In the genomic region with DNA sequence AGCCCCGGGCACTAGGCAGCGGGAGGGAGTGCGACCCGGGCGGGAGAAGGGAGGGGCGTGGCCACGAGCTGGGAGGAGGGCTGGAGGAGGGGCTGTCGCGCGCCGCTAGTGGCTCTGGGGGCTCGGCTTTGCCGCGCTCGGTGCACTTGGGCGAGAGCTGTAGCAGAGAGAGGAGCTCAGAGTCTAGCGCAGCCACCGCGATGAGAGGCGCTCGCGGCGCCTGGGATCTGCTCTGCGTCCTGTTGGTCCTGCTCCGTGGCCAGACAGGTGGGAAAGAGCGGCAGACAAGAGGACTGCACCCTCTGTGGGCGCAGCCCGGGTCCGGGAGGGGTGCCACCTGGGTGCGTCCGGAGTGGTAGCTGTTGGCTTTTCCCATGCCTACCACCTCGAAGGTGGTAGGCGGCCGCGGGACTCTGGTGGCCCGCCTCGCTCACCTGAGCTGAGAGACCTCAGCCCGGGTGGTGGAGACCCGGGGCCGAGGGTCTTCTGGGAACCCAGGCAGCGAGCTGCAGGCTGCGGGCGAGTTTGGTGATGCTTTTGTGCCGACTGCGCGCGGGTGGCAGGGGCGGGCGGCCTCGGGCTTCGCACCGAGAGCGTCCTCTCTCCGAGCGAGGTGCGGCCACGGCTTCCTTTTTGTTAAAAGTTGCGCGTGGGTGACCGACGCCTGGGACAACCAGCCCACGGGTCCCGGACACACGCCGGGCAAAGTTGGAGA, we compare ENCODE assay signal across 8 mouse cellular contexts. TPM values are rescaled to one million over a fixed set of nuclear protein-coding genes. Genes with fewer than 3 reads are reported as not detected.
DNase-seq lines count a peak whose midpoint lies in the region; ATAC-seq lines count a peak whose summit lies in the region.

TSS of gene Kit (plus strand) at position 65 of the 715 bp plus-strand sequence.

- WGBS in intestine, embryonic 15.5 days: under 1% methylated on average over 65 of the region's 65 CpGs

- DNase-seq in adrenal gland, adult 8-10 months: peak; percentile 41
- peak; percentile 92 for DNase-seq in embryo, embryonic 10.5 days (ENCODE audit: low spot score)
- DNase-seq in gastrocnemius, postnatal 4 days (ENCODE audit: low spot score in 2 of 2): peak; percentile 35 to 69
- peak; percentile 55 to 57 for DNase-seq in left cerebral cortex, postnatal 25 days (ENCODE audit: low spot score in 2 of 2)
- peak; percentile 76 for DNase-seq in right cerebral cortex, postnatal 4 days
- peak; percentile 86 for DNase-seq in yolk sac, embryonic 10.5 days (ENCODE audit: low spot score)

- H3K36me3 ChIP-seq in intestine, embryonic 15.5 days: no peaks in the 10 kb centered on the region

- peak within 1 kb of the TSS; percentile 59 for H3K4me3 ChIP-seq in intestine, embryonic 15.5 days (replicated peaks)

- peak within 1 kb of the TSS; percentile 51 for H3K27ac ChIP-seq in intestine, embryonic 15.5 days

- H3K4me2 ChIP-seq in intestine, embryonic 15.5 days (replicated peaks): peak within 1 kb of the TSS; percentile 97

- intact Hi-C loops in left cerebral cortex, postnatal 25 days (cut with DNase I): loop anchor here (5.0 to 10.0 kb wide), 2 partner anchors 277 to 360 kb away; no protein-coding TSS in a partner anchor

- H3K27me3 ChIP-seq in intestine, embryonic 15.5 days (replicated peaks): no peaks in the 10 kb centered on the region; the same call in 1 of the 2 replicates

- H3K9ac ChIP-seq in intestine, embryonic 15.5 days: peak within 1 kb of the TSS; percentile 55

- no peaks in the 10 kb centered on the region; the same call in 1 of the 2 replicates for H3K4me1 ChIP-seq in intestine, embryonic 15.5 days (replicated peaks)

- ATAC-seq in intestine, embryonic 15.5 days: peak; percentile 94
- peak; percentile 83 for ATAC-seq in megakaryocyte-erythroid progenitor cell, adult 5-6 weeks (replicated peaks; ENCODE audit: low FRiP score, low TSS enrichment, poor library complexity, severe bottlenecking)

- H3K9me3 ChIP-seq in intestine, embryonic 15.5 days: no peaks in the 10 kb centered on the region

RNA-seq across cellular contexts. Expression of gene Kit, which starts in this region (rescaled TPM):
- 1 to 10 TPM in 3 of 4 experiments, under 1 TPM in 1; 0.99 to 2.0 (median 1.5) TPM for total RNA-seq in adrenal gland, adult 8-10 months (2022)
- total RNA-seq in gastrocnemius, postnatal 4 days (2021): 10 to 100 TPM; 11.7 to 12.5 TPM
- 20.7 and 24.3 TPM in 2 replicates for polyA plus RNA-seq in intestine, embryonic 15.5 days (2015; fragmentation: Nextera tagmentation; extraction: Ambion mirVana)
- total RNA-seq in left cerebral cortex, postnatal 25 days (2021): 10 to 100 TPM; 31.3 to 32.1 TPM
- 238 and 240 TPM in 2 replicates for total RNA-seq in megakaryocyte-erythroid progenitor cell, adult 5-6 weeks (2014; fragmentation: Nextera tagmentation)
- 148 and 188 TPM in 2 replicates for total RNA-seq in megakaryocyte-erythroid progenitor cell, adult 5-6 weeks (2017)

Comparison
In these comparisons a context has a peak if more than half of its experiments do, and no peak if none do; other contexts are left out.
1. Peak in every context shown above with its lines: DNase-seq, ATAC-seq, H3K4me3 ChIP-seq and H3K27ac ChIP-seq.
2. RNA of gene Kit (total RNA-seq): 148 to 240 TPM in megakaryocyte-erythroid progenitor cell, adult 5-6 weeks; 31.3 to 32.1 TPM in left cerebral cortex, postnatal 25 days, 11.7 to 12.5 TPM in gastrocnemius, postnatal 4 days and 0.99 to 2.0 TPM in adrenal gland, adult 8-10 months; every median in the first group is over 4 times any median in the second.
3. DNase-seq: peak in every context shown above with its lines; median percentile 92 in embryo, embryonic 10.5 days; 86 in yolk sac, embryonic 10.5 days; 76 in right cerebral cortex, postnatal 4 days; 56 in left cerebral cortex, postnatal 25 days; 52 in gastrocnemius, postnatal 4 days; 41 in adrenal gland, adult 8-10 months.